Mouse (Mus musculus) lung, embryonic 16.5 days (tissue): ENCODE results near the gene Tmed1. TPM values are rescaled to one million over a fixed set of nuclear protein-coding genes. Genes with fewer than 3 reads are reported as not detected.
"Not testable (repeated sequence)": the region's sequence is repeated elsewhere in the genome, so short reads cannot be mapped to it uniquely, and the experiment has no call there.

ENCODE experiments used
- ATAC-seq: fragments of 200-750 bp; cut with Nextera tagmentation; 2 replicates; pipeline ENCODE4 v1.8.0; 2017; ENCODE audit warnings: low read depth, mild to moderate bottlenecking, moderate library complexity
- H3K27ac ChIP-seq: fragments of 300-500 bp; sonication (generic); 2 replicates; pipeline ENCODE4 v1.5.1; 2014; ENCODE audit warnings: mild to moderate bottlenecking, control low read depth, low read length
- H3K27me3 ChIP-seq: fragments of 300-500 bp; sonication (generic); 2 replicates; pipeline ENCODE4 v1.6.1; 2014; ENCODE audit warnings: low read depth, low read length, mixed read lengths; ENCODE audit not compliant: control insufficient read depth, insufficient read depth
- H3K36me3 ChIP-seq: fragments of 300-500 bp; sonication (generic); 2 replicates; pipeline ENCODE4 v1.6.1; 2014; ENCODE audit warnings: low read length; ENCODE audit not compliant: control insufficient read depth, insufficient read depth
- H3K4me1 ChIP-seq: fragments of 300-500 bp; sonication (generic); replicated peaks from 2 replicates; pipeline ENCODE4 v1.6.1; 2014; ENCODE audit warnings: low read length, mixed read lengths; ENCODE audit not compliant: control insufficient read depth, insufficient read depth
- H3K4me2 ChIP-seq: fragments of 300-500 bp; sonication (generic); 2 replicates; pipeline ENCODE4 v1.6.1; 2014; ENCODE audit warnings: low read depth, low read length, control low read depth
- H3K4me3 ChIP-seq: fragments of 300-500 bp; sonication (generic); 2 replicates; pipeline ENCODE4 v1.5.1; 2014; ENCODE audit warnings: mild to moderate bottlenecking, low read length, control low read depth
- H3K9ac ChIP-seq: fragments of 300-500 bp; sonication (generic); 2 replicates; pipeline ENCODE4 v1.6.1; 2014; ENCODE audit warnings: low read length, control low read depth
- H3K9me3 ChIP-seq: fragments of 300-500 bp; sonication (generic); 2 replicates; pipeline ENCODE4 v1.6.1; 2016; ENCODE audit warnings: low read length; ENCODE audit not compliant: control insufficient read depth
- WGBS: fragments of 180-500 bp; shearing (Covaris S2); extraction: QIAGEN DNeasy Blood & Tissue Kit; methylation state at CpG from one replicate; pipeline ENCODE4 v1.1.7; 2014; 5-methylcytosine and 5-hydroxymethylcytosine counted together
- polyA plus RNA-seq: library from polyadenylated mRNA; unstranded; fragments of >200 nt; fragmentation: Nextera tagmentation; extraction: Ambion mirVana; gene quantifications from 2 replicates; pipeline ENCODE4 v1.2.1, GENCODE M21; 2015

The Tmed1 gene
- polyA plus RNA-seq, 1 experiment from 2014 or later, result 115 TPM

DNA sequence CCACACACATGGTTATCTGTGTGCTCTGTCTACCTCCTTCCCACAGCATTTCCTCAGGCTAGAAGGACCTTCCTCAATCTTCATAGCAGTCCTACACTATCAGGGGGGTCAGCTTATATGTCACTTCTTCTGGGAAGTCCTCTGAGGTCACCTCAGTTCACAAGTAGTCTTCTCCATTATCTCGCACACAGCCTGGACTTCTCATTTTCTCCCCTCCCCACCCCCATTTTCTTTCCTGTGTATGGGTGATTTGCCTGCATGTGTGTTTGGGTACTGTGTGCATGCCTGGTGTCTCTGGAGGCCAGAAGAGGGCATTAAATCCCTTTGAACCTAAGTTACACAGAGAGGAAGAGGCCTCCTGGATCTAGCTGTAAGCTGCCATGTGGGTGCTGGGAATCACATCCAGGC is 17.9 kb upstream of the Tmed1 start:
- no peaks in the 10 kb centered on the region for H3K4me1 ChIP-seq
- no peak overlapping the region for H3K4me2 ChIP-seq
- no peak overlapping the region for H3K9ac ChIP-seq
- no peak for ATAC-seq
- H3K27ac ChIP-seq, result no peak overlapping the region
- no peak overlapping the region for H3K4me3 ChIP-seq
- no peaks in the 10 kb centered on the region for H3K9me3 ChIP-seq
- H3K27me3 ChIP-seq, result no peaks in the 10 kb centered on the region
- WGBS, result 35% methylated on average over 1 of the region's 1 CpGs
- H3K36me3 ChIP-seq, result no peaks in the 10 kb centered on the region

DNA sequence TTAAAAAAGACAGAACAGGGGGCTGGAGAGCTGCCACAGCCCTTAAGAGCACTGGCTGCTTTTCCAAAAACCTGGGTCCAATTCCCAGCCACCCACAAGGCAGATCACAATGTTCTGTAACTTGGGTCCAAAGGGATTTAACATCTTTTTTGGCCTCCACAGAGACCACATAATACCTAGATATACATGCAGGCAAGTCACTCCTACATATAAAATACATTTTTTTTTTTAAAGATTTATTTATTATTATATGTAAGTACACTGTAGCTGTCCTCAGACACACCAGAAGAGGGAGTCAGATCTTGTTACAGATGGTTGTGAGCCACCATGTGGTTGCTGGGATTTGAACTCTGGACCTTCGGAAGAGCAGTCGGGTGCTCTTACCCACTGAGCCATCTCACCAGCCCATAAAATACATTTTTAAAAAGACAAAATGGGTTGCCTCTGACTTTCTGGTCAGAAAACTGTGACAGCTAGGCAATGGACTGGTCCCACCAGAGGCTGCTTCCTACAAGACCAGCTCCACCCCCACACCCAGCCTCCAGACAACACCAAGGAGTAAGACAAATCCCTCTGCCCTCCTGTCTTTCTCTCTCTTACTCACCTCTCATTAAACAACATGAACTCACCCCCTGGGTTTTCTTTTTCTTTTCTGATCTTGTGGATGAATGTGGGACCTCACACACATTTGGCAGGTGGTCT is 17.2 kb upstream of the Tmed1 start:
- Histone ChIP-seq H3K4me2 (no peak overlapping the region), H3K9me3 (no peaks in the 10 kb centered on the region), H3K4me1 (no peaks in the 10 kb centered on the region), H3K9ac (no peak overlapping the region), H3K27me3 (no peaks in the 10 kb centered on the region), H3K4me3 (no peak overlapping the region), H3K27ac (no peak overlapping the region), H3K36me3 (no peaks in the 10 kb centered on the region)
- WGBS, result 79% methylated on average over 2 of the region's 2 CpGs
- no peak for ATAC-seq

DNA sequence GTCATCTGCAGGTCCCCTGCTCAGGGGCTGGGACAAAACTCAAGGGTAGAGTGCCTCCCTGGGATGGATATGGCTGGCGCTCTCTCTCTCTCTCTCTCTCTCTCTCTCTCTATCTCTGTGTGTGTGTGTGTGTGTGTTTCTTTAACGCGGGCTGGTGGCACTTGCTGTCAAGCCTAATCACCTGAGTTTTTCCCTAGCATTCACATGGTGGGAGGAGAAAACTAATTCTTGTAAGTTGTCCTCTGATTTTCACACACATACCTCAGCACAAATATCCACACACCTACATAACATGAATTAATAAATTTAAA is 16.5 kb upstream of the Tmed1 start:
- WGBS, result 47% methylated on average over 3 of the region's 3 CpGs
- H3K4me3 ChIP-seq, result no peak overlapping the region
- no peak overlapping the region for H3K4me2 ChIP-seq

GRCm38 (mm10) chr9:21525937-21526633 is 16.0 kb upstream of the Tmed1 start, which contains the start of gene AB124611:
TSS of gene AB124611 (plus strand) at chr9:21526176.
- Histone ChIP-seq H3K9me3 (no peaks in the 10 kb centered on the region), H3K4me2 (peak within 1 kb of the TSS; percentile 12; the same call in 1 of the 2 replicates), H3K9ac (peak within 1 kb of the TSS; percentile 42), H3K27ac (no peak within 1 kb of the TSS; the same call in 1 of the 2 replicates), H3K4me3 (no peak within 1 kb of the TSS), H3K4me1 (no peaks in the 10 kb centered on the region), H3K27me3 (no peaks in the 10 kb centered on the region), H3K36me3 (no peaks in the 10 kb centered on the region)
- WGBS, result 52% methylated on average over 14 of the region's 14 CpGs
- peak; percentile 34 for ATAC-seq

More for the DNA sequence above, 16.5 kb upstream of the Tmed1 start:
- no peaks in the 10 kb centered on the region for H3K9me3 ChIP-seq
- no peaks in the 10 kb centered on the region for H3K36me3 ChIP-seq
- ATAC-seq, result no peak
- H3K27me3 ChIP-seq, result no peaks in the 10 kb centered on the region
- no peak overlapping the region for H3K27ac ChIP-seq
- H3K4me1 ChIP-seq, result no peaks in the 10 kb centered on the region
- H3K9ac ChIP-seq, result no peak overlapping the region

DNA sequence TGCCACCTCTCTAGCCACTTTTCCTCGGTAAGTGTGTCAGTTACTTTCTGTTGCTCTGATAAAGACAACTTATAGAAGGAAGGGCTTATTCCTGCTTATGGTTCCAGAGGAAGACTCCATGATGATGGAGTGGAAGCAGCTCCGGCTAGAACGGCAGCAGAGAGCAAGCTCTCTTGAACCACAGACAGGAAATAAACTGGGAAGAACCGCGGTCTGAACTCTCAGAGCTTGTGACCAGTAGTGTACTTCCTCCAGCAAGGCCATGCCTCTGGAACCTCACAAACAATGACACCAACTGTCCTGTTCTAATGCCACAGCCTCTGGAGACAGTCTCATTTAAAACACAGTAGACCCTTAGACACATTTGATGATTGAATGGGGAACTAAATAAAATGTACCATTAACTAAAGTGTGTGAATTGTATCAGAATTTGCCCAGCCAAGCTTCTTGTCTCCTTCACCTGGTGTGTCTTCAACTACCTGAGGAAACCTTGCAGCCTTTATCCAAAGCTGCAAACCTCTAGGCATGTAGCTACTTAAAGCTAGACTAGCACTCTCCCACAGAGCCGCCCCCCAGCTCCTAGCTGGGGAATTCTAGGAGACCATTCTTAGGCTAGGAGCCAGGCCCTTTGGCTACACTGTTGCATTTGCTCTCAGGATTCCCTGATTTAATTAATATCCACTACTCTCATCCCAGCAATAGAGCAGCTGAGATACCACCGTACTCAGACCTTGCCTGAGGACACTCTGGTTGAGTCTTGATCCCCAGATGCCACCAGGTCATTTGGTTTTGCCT is 15.3 kb upstream of the Tmed1 start:
- 69% methylated on average over 7 of the region's 7 CpGs for WGBS
- H3K9me3 ChIP-seq, result no peaks in the 10 kb centered on the region
- no peaks in the 10 kb centered on the region for H3K4me1 ChIP-seq
- no peaks in the 10 kb centered on the region for H3K27me3 ChIP-seq
- no peak overlapping the region for H3K4me3 ChIP-seq
- no peak overlapping the region for H3K4me2 ChIP-seq
- H3K27ac ChIP-seq, result no peak overlapping the region; the same call in 1 of the 2 replicates
- H3K36me3 ChIP-seq, result no peaks in the 10 kb centered on the region
- no peak overlapping the region for H3K9ac ChIP-seq
- ATAC-seq, result no peak

DNA sequence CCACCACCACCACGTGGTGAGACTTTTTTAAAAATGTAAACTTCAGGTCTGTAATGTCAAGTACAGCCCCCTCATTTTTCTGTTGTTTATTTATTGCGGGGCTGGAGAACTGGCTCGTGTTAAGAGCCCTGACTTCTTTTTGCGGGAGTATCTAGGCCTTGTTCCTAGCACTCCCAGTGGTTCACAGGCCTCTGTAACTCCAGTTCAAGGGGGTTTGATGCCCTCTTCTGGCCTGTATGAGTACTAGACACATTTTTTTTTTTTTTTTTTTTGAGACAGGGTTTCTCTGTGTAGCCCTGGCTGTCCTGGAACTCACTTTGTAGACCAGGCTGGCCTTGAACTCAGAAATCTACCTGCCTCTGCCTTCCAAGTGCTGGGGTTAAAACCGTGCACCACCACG is 8.6 kb upstream of the Tmed1 start:
- not testable (repeated sequence) for H3K9me3 ChIP-seq, H3K4me3 ChIP-seq, H3K27me3 ChIP-seq, ATAC-seq, H3K36me3 ChIP-seq, H3K27ac ChIP-seq, H3K9ac ChIP-seq, H3K4me1 ChIP-seq, H3K4me2 ChIP-seq
- 78% methylated on average over 6 of the region's 6 CpGs for WGBS

DNA sequence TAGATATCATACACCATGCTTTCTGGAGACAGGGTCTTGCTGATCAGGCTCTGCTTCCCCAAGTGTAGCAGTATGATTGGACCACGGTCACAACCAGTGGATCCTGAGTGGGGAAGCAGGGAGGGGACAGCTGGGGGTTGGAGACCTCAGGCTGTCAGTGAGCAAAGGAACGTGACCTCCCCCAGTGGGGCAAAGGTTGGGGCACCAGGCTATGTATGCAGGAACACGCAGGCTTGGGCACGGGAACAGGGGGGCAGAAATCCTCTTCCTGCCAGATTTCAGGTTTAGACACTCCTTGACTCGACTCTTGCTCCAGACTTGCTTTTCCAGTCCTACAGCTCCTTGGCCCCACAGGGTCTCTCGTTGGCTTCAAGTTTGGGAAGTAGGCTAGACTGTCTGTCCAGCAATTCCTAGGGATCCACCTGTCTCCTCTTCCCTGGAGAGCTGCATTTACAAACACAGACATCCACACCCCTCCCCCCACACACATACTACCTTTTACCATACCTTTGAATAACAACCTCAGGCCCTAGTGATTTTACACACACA is 8.0 kb upstream of the Tmed1 start:
- peak; percentile 31; the same call in 1 of the 2 replicates for ATAC-seq

GRCm38 (mm10) chr9:21513466-21513865 is 3.4 kb upstream of the Tmed1 start:
- H3K9ac ChIP-seq, result no peak overlapping the region
- ATAC-seq, result no peak
- peaks cover 11% of the 10 kb centered on the region for H3K4me1 ChIP-seq
- no peaks in the 10 kb centered on the region for H3K36me3 ChIP-seq
- no peaks in the 10 kb centered on the region for H3K9me3 ChIP-seq
- no peaks in the 10 kb centered on the region for H3K27me3 ChIP-seq
- 99% methylated on average over 4 of the region's 4 CpGs for WGBS
- H3K4me3 ChIP-seq, result no peak overlapping the region
- H3K4me2 ChIP-seq, result no peak overlapping the region
- no peak overlapping the region for H3K27ac ChIP-seq

More for the DNA sequence above, 8.0 kb upstream of the Tmed1 start:
- 54% methylated on average over 6 of the region's 6 CpGs for WGBS
- Histone ChIP-seq H3K9me3 (no peaks in the 10 kb centered on the region), H3K4me1 (no peaks in the 10 kb centered on the region), H3K4me2 (no peak overlapping the region), H3K4me3 (no peak overlapping the region), H3K27ac (no peak overlapping the region), H3K9ac (no peak overlapping the region), H3K27me3 (no peaks in the 10 kb centered on the region), H3K36me3 (no peaks in the 10 kb centered on the region)

- Histone ChIP-seq H3K4me3 (peak overlapping the region; percentile 74), H3K9ac (peak overlapping the region; percentile 83), H3K36me3 (peaks cover 12% of the 10 kb centered on the region; the same call in 1 of the 2 replicates), H3K9me3 (no peaks in the 10 kb centered on the region), H3K4me1 (peaks cover 11% of the 10 kb centered on the region), H3K27me3 (no peaks in the 10 kb centered on the region), H3K4me2 (peak overlapping the region; percentile 89), H3K27ac (peak overlapping the region; percentile 93; the same call in 1 of the 2 replicates)
- no peak for ATAC-seq
- WGBS, result 68% methylated on average over 9 of the region's 9 CpGs
Observed at GRCm38 (mm10) chr9:21511052-21511451, 1.0 kb upstream of the Tmed1 start.
